Mouse (Mus musculus) forebrain, embryonic 15.5 days (tissue): ENCODE measurements around the gene Zfp771. TPM values are rescaled to one million over a fixed set of nuclear protein-coding genes. Genes with fewer than 3 reads are reported as not detected.

ENCODE experiments used
- ATAC-seq: fragments of 200-750 bp; cut with Nextera tagmentation; replicated peaks from 2 replicates; pipeline ENCODE4 v1.8.0; 2017; ENCODE audit warnings: mild to moderate bottlenecking, moderate TSS enrichment, moderate library complexity
- H3K27ac ChIP-seq: fragments of 300-500 bp; sonication (generic); replicated peaks from 2 replicates; pipeline ENCODE4 v1.5.1; 2015; ENCODE audit warnings: mild to moderate bottlenecking, inconsistent platforms
- H3K27me3 ChIP-seq: fragments of 300-500 bp; sonication (generic); 2 replicates; pipeline ENCODE4 v1.6.1; 2015; ENCODE audit warnings: inconsistent platforms
- H3K36me3 ChIP-seq: fragments of 300-500 bp; sonication (generic); 2 replicates; pipeline ENCODE4 v1.6.1; 2015; ENCODE audit warnings: mild to moderate bottlenecking, inconsistent platforms
- H3K4me1 ChIP-seq: fragments of 300-500 bp; sonication (generic); 2 replicates; pipeline ENCODE4 v1.6.1; 2015; ENCODE audit warnings: inconsistent platforms
- H3K4me2 ChIP-seq: fragments of 300-500 bp; sonication (generic); replicated peaks from 2 replicates; pipeline ENCODE4 v1.6.1; 2015; ENCODE audit warnings: mild to moderate bottlenecking, inconsistent platforms
- H3K4me3 ChIP-seq: fragments of 300-500 bp; sonication (generic); 2 replicates; pipeline ENCODE4 v1.5.1; 2015; ENCODE audit warnings: mild to moderate bottlenecking, inconsistent platforms
- H3K9ac ChIP-seq: fragments of 300-500 bp; sonication (generic); replicated peaks from 2 replicates; pipeline ENCODE4 v1.6.1; 2015; ENCODE audit warnings: mild to moderate bottlenecking, inconsistent platforms
- H3K9me3 ChIP-seq: fragments of 300-500 bp; sonication (generic); 2 replicates; pipeline ENCODE4 v1.6.1; 2016; ENCODE audit warnings: inconsistent platforms
- WGBS: fragments of 180-500 bp; shearing (Covaris S2); methylation state at CpG from one replicate; pipeline ENCODE4 v1.1.7; 2015; ENCODE audit warnings: mixed read lengths; 5-methylcytosine and 5-hydroxymethylcytosine counted together
- polyA plus RNA-seq: library from polyadenylated mRNA; unstranded; fragments of >200 nt; fragmentation: Nextera tagmentation; extraction: Ambion mirVana; gene quantifications from 2 replicates; pipeline ENCODE4 v1.2.1, GENCODE M21; 2015

The Zfp771 gene
- polyA plus RNA-seq, 1 experiment from 2014 or later: 65.2 TPM

GRCm38 (mm10) chr7:127260309-127261111, 16.4 kb downstream of the Zfp771 start, which contains the start of gene Dctpp1:
Gene Dctpp1, minus strand, starts transcription at chr7:127260709.
- peak within 1 kb of the TSS; percentile 39 for H3K27ac ChIP-seq
- peaks cover 4% of the 10 kb centered on the region; the same call in 1 of the 2 replicates for H3K36me3 ChIP-seq
- no peaks in the 10 kb centered on the region for H3K9me3 ChIP-seq
- H3K4me2 ChIP-seq: peak within 1 kb of the TSS; percentile 77
- H3K4me3 ChIP-seq: peak within 1 kb of the TSS; percentile 70
- H3K4me1 ChIP-seq: peaks cover 19% of the 10 kb centered on the region
- peak within 1 kb of the TSS; percentile 64 for H3K9ac ChIP-seq
- ATAC-seq: peak; percentile 99
- WGBS: under 1% methylated on average over 50 of the region's 50 CpGs
- no peaks in the 10 kb centered on the region for H3K27me3 ChIP-seq

- ATAC-seq: no peak
- WGBS: 82% methylated on average over 10 of the region's 10 CpGs
- Histone ChIP-seq H3K9ac (no peak overlapping the region), H3K4me2 (no peak overlapping the region), H3K4me1 (peaks cover 19% of the 10 kb centered on the region), H3K36me3 (no peaks in the 10 kb centered on the region), H3K27me3 (no peaks in the 10 kb centered on the region), H3K4me3 (no peak overlapping the region), H3K9me3 (no peaks in the 10 kb centered on the region), H3K27ac (no peak overlapping the region)
These were observed 18.3 kb downstream of the Zfp771 start for GRCm38 (mm10) chr7:127262218-127262961.

GRCm38 (mm10) chr7:127263526-127263925, 19.5 kb downstream of the Zfp771 start:
- H3K27ac ChIP-seq: no peak overlapping the region
- H3K9ac ChIP-seq: no peak overlapping the region
- H3K4me2 ChIP-seq: no peak overlapping the region
- no peaks in the 10 kb centered on the region for H3K9me3 ChIP-seq
- no peaks in the 10 kb centered on the region for H3K27me3 ChIP-seq
- no peak for ATAC-seq
- WGBS: 83% methylated on average over 3 of the region's 3 CpGs
- no peak overlapping the region for H3K4me3 ChIP-seq
- H3K36me3 ChIP-seq: peaks cover 5% of the 10 kb centered on the region; the same call in 1 of the 2 replicates
- peaks cover 19% of the 10 kb centered on the region for H3K4me1 ChIP-seq

GRCm38 (mm10) chr7:127270256-127270655, 26.2 kb downstream of the Zfp771 start:
- Histone ChIP-seq H3K9ac (no peak overlapping the region), H3K27ac (no peak overlapping the region), H3K4me1 (peaks cover 23% of the 10 kb centered on the region), H3K4me3 (no peak overlapping the region), H3K27me3 (no peaks in the 10 kb centered on the region), H3K9me3 (no peaks in the 10 kb centered on the region), H3K4me2 (no peak overlapping the region), H3K36me3 (peaks cover 26% of the 10 kb centered on the region)
- WGBS: 94% methylated on average over 2 of the region's 2 CpGs
- no peak for ATAC-seq

- Histone ChIP-seq H3K4me1 (peaks cover 23% of the 10 kb centered on the region), H3K4me2 (no peak overlapping the region), H3K9ac (no peak overlapping the region), H3K9me3 (no peaks in the 10 kb centered on the region), H3K4me3 (no peak overlapping the region), H3K27ac (no peak overlapping the region), H3K27me3 (no peaks in the 10 kb centered on the region), H3K36me3 (peaks cover 26% of the 10 kb centered on the region)
- no peak for ATAC-seq
- WGBS: 95% methylated on average over 5 of the region's 5 CpGs
These were observed 26.6 kb downstream of the Zfp771 start for GRCm38 (mm10) chr7:127270666-127271065.

GRCm38 (mm10) chr7:127271093-127271492, 27.0 kb downstream of the Zfp771 start:
- H3K27ac ChIP-seq: no peak overlapping the region
- ATAC-seq: no peak
- 98% methylated on average over 4 of the region's 4 CpGs for WGBS
- no peak overlapping the region for H3K4me2 ChIP-seq
- no peaks in the 10 kb centered on the region for H3K9me3 ChIP-seq
- peaks cover 23% of the 10 kb centered on the region for H3K4me1 ChIP-seq
- H3K27me3 ChIP-seq: no peaks in the 10 kb centered on the region
- peaks cover 26% of the 10 kb centered on the region for H3K36me3 ChIP-seq
- H3K9ac ChIP-seq: no peak overlapping the region
- no peak overlapping the region for H3K4me3 ChIP-seq

GRCm38 (mm10) chr7:127272566-127272965, 28.5 kb downstream of the Zfp771 start:
- no peak overlapping the region for H3K27ac ChIP-seq
- no peak overlapping the region for H3K9ac ChIP-seq
- peak overlapping the region; percentile 81 for H3K4me3 ChIP-seq
- no peak for ATAC-seq
- H3K9me3 ChIP-seq: no peaks in the 10 kb centered on the region
- H3K27me3 ChIP-seq: no peaks in the 10 kb centered on the region
- WGBS: 94% methylated on average over 15 of the region's 15 CpGs
- H3K36me3 ChIP-seq: peaks cover 26% of the 10 kb centered on the region
- peak overlapping the region; percentile 92 for H3K4me2 ChIP-seq
- peaks cover 23% of the 10 kb centered on the region for H3K4me1 ChIP-seq

GRCm38 (mm10) chr7:127273118-127273923, 29.2 kb downstream of the Zfp771 start:
- Histone ChIP-seq H3K27ac (peak overlapping the region; percentile 77), H3K4me3 (peak overlapping the region; percentile 81), H3K4me1 (peaks cover 23% of the 10 kb centered on the region), H3K36me3 (peaks cover 23% of the 10 kb centered on the region), H3K9me3 (no peaks in the 10 kb centered on the region), H3K9ac (peak overlapping the region; percentile 89), H3K27me3 (no peaks in the 10 kb centered on the region), H3K4me2 (peak overlapping the region; percentile 92)
- WGBS: 16% methylated on average over 50 of the region's 50 CpGs
- peak; percentile 64 for ATAC-seq

GRCm38 (mm10) chr7:127273925-127274789, 30.1 kb downstream of the Zfp771 start, which contains the start of gene Sephs2:
Gene Sephs2, minus strand, starts transcription at chr7:127274055.
- H3K9ac ChIP-seq: peak within 1 kb of the TSS; percentile 89
- peak within 1 kb of the TSS; percentile 92 for H3K4me2 ChIP-seq
- H3K4me3 ChIP-seq: peak within 1 kb of the TSS; percentile 81
- peak; percentile 94 for ATAC-seq
- no peaks in the 10 kb centered on the region for H3K27me3 ChIP-seq
- H3K36me3 ChIP-seq: peaks cover 16% of the 10 kb centered on the region
- 2% methylated on average over 39 of the region's 39 CpGs for WGBS
- no peaks in the 10 kb centered on the region for H3K9me3 ChIP-seq
- H3K27ac ChIP-seq: peak within 1 kb of the TSS; percentile 77
- peaks cover 23% of the 10 kb centered on the region for H3K4me1 ChIP-seq

GRCm38 (mm10) chr7:127276519-127276961, 32.5 kb downstream of the Zfp771 start:
- H3K4me2 ChIP-seq: no peak overlapping the region
- no peak overlapping the region for H3K27ac ChIP-seq
- no peaks in the 10 kb centered on the region for H3K27me3 ChIP-seq
- H3K4me1 ChIP-seq: peaks cover 21% of the 10 kb centered on the region
- H3K36me3 ChIP-seq: peaks cover 1% of the 10 kb centered on the region
- H3K9ac ChIP-seq: no peak overlapping the region
- WGBS: 76% methylated on average over 5 of the region's 5 CpGs
- no peak overlapping the region for H3K4me3 ChIP-seq
- H3K9me3 ChIP-seq: no peaks in the 10 kb centered on the region
- no peak for ATAC-seq

GRCm38 (mm10) chr7:127278311-127278710, 34.2 kb downstream of the Zfp771 start:
- Histone ChIP-seq H3K4me1 (peaks cover 5% of the 10 kb centered on the region; the same call in 1 of the 2 replicates), H3K27me3 (no peaks in the 10 kb centered on the region), H3K9ac (no peak overlapping the region), H3K4me2 (no peak overlapping the region), H3K36me3 (no peaks in the 10 kb centered on the region), H3K4me3 (no peak overlapping the region), H3K27ac (no peak overlapping the region), H3K9me3 (no peaks in the 10 kb centered on the region)
- 22% methylated on average over 8 of the region's 8 CpGs for WGBS
- no peak for ATAC-seq
